ENCODE assay signal across 8 mouse cellular contexts in genomic region chr14:40956252-40957146, GRCm38 (mm10). TPM values are rescaled to one million over a fixed set of nuclear protein-coding genes. Genes with fewer than 3 reads are reported as not detected.
DNase-seq lines count a peak whose midpoint lies in the region; ATAC-seq and TF ChIP-seq lines count a peak whose summit lies in the region.

No protein-coding gene starts in this region.

- DNase-seq in kidney, adult 18-20 months: peak; percentile 49
- DNase-seq in kidney, adult 8-10 months: no peak
- peak; percentile 22 for DNase-seq in cerebellum, adult 8-10 months
- peak; percentile 44 to 47 for DNase-seq in frontal cortex, postnatal 25 days (ENCODE audit: low spot score in 2 of 2)
- DNase-seq in intestine, embryonic 14.5 days (ENCODE audit: low spot score): peak; percentile 64
- no peak for DNase-seq in liver, adult 2 months (ENCODE audit: extremely low read depth, low read depth, low spot score)
- no peak for DNase-seq in c-Kit-positive CD71-positive TER-119-positive erythroid progenitor cells, embryonic 14.5 days (ENCODE audit: low spot score)

- ATAC-seq in intestine, embryonic 14.5 days (replicated peaks; ENCODE audit: low FRiP score, low TSS enrichment, low read depth): peak; percentile 83
- peak; percentile 85 for ATAC-seq in midbrain, embryonic 15.5 days (replicated peaks)

- no peaks in the 10 kb centered on the region for H3K36me3 ChIP-seq in intestine, embryonic 14.5 days (ENCODE audit: control insufficient read depth, insufficient read depth, low read length)
- H3K36me3 ChIP-seq in liver, adult 2 months (ENCODE audit: control insufficient read depth, insufficient read depth, low read length): no peaks in the 10 kb centered on the region
- no peaks in the 10 kb centered on the region for H3K36me3 ChIP-seq in midbrain, embryonic 15.5 days (replicated peaks)

- H3K4me3 ChIP-seq in intestine, embryonic 14.5 days (ENCODE audit: low read depth, low read length): no peak overlapping the region
- no peak overlapping the region for H3K4me3 ChIP-seq in liver, adult 2 months (ENCODE audit: insufficient read depth, low read depth, low read length)
- no peak overlapping the region for H3K4me3 ChIP-seq in midbrain, embryonic 15.5 days

- H3K79me2 ChIP-seq in liver, adult 2 months (ENCODE audit: control insufficient read depth, insufficient read depth, low read length): peaks cover 42% of the 10 kb centered on the region

- WGBS in intestine, embryonic 14.5 days: 39% methylated on average over 13 of the region's 13 CpGs
- 63% methylated on average over 13 of the region's 13 CpGs for WGBS in liver, adult 2 months
- 19% methylated on average over 13 of the region's 13 CpGs for WGBS in midbrain, embryonic 15.5 days

- H3K27me3 ChIP-seq in intestine, embryonic 14.5 days (replicated peaks; ENCODE audit: control insufficient read depth, insufficient read depth, low read length): no peaks in the 10 kb centered on the region
- no peaks in the 10 kb centered on the region for H3K27me3 ChIP-seq in liver, adult 2 months (ENCODE audit: control insufficient read depth, insufficient read depth, low read length)
- H3K27me3 ChIP-seq in midbrain, embryonic 15.5 days (replicated peaks): no peaks in the 10 kb centered on the region

- H3K4me1 ChIP-seq in intestine, embryonic 14.5 days (replicated peaks; ENCODE audit: control insufficient read depth, insufficient read depth, low read length): peaks cover 67% of the 10 kb centered on the region
- peaks cover 14% of the 10 kb centered on the region for H3K4me1 ChIP-seq in liver, adult 2 months (ENCODE audit: control insufficient read depth, insufficient read depth, low read length)
- H3K4me1 ChIP-seq in midbrain, embryonic 15.5 days: peaks cover 71% of the 10 kb centered on the region

- H3K4me2 ChIP-seq in intestine, embryonic 14.5 days (ENCODE audit: low read length): no peak overlapping the region
- H3K4me2 ChIP-seq in midbrain, embryonic 15.5 days: peak overlapping the region; percentile 37

- TF ChIP-seq CTCF in liver, adult 2 months (IDR thresholded peaks at IDR 0.05; ENCODE audit: low read depth, low read length): no peak

- no peak overlapping the region; the same call in 1 of the 2 replicates for H3K9ac ChIP-seq in intestine, embryonic 14.5 days (ENCODE audit: low read length)
- peak overlapping the region; percentile 2; the same call in 1 of the 2 replicates for H3K9ac ChIP-seq in liver, adult 2 months (ENCODE audit: low read depth, low read length)
- H3K9ac ChIP-seq in midbrain, embryonic 15.5 days: peak overlapping the region; percentile 31

- no peak for TF ChIP-seq POLR2A in liver, adult 2 months (IDR thresholded peaks at IDR 0.05; ENCODE audit: extremely low read depth, insufficient read depth, low read length)

- no peaks in the 10 kb centered on the region for H3K9me3 ChIP-seq in intestine, embryonic 14.5 days (ENCODE audit: control insufficient read depth, low read length)
- H3K9me3 ChIP-seq in midbrain, embryonic 15.5 days: no peaks in the 10 kb centered on the region

- peak overlapping the region; percentile 73 for H3K27ac ChIP-seq in intestine, embryonic 14.5 days (ENCODE audit: low read depth)
- H3K27ac ChIP-seq in liver, adult 2 months (replicated peaks; ENCODE audit: insufficient read depth, low read depth, low read length): peak overlapping the region; percentile 41; the same call in 1 of the 2 replicates
- H3K27ac ChIP-seq in midbrain, embryonic 15.5 days: peak overlapping the region; percentile 94

RNA-seq across cellular contexts. Expression of gene Tspan14, which starts 10.1 kb away (rescaled TPM):
- polyA plus RNA-seq in intestine, embryonic 14.5 days (2014; fragmentation: Nextera tagmentation; extraction: Ambion mirVana): 71.4 and 76.1 TPM in 2 replicates
- total RNA-seq in liver, adult 2 months (2014; rRNA removed): 13.3 and 15.4 TPM in 2 replicates
- polyA plus RNA-seq in liver, adult 2 months (2012; rRNA removed): 28.5 and 30.4 TPM in 2 replicates
- polyA plus RNA-seq in midbrain, embryonic 15.5 days (2015; fragmentation: Nextera tagmentation; extraction: Ambion mirVana): 68.9 and 75.2 TPM in 2 replicates

RNA-seq across cellular contexts. Expression of gene Fam213a, which starts 57.1 kb away (rescaled TPM):
- 46.3 and 46.4 TPM in 2 replicates for polyA plus RNA-seq in intestine, embryonic 14.5 days (2014; fragmentation: Nextera tagmentation; extraction: Ambion mirVana)
- total RNA-seq in liver, adult 2 months (2014; rRNA removed): 63.2 and 66.3 TPM in 2 replicates
- 25.5 and 42.2 TPM in 2 replicates for polyA plus RNA-seq in liver, adult 2 months (2012; rRNA removed)
- 85.6 and 88.5 TPM in 2 replicates for polyA plus RNA-seq in midbrain, embryonic 15.5 days (2015; fragmentation: Nextera tagmentation; extraction: Ambion mirVana)

Comparison
In these comparisons a context has a peak if more than half of its experiments do, and no peak if none do; other contexts are left out.
1. DNase-seq: peak in kidney, adult 18-20 months (single experiment), cerebellum, adult 8-10 months (single experiment), frontal cortex, postnatal 25 days (2 of 2) and intestine, embryonic 14.5 days (single experiment); none in kidney, adult 8-10 months (0 of 2), liver, adult 2 months (single experiment) and c-Kit-positive CD71-positive TER-119-positive erythroid progenitor cells, embryonic 14.5 days (single experiment).
2. H3K27ac ChIP-seq: peak in every context shown above with its lines; median percentile 94 in midbrain, embryonic 15.5 days; 73 in intestine, embryonic 14.5 days; 41 in liver, adult 2 months.